Mouse (Mus musculus) hindbrain, embryonic 13.5 days (tissue): ENCODE measurements at regions not wholly inside any gene's neighbourhood (a gene's known extent, or its start where the extent isn't known, plus 50 kb on each side); places are given as distances from the start of the nearest gene placed in this dataset.

ENCODE experiments used
- ATAC-seq: fragments of 200-750 bp; cut with Nextera tagmentation; 2 replicates; pipeline ENCODE4 v1.8.0; 2017; ENCODE audit warnings: moderate TSS enrichment; ENCODE audit not compliant: low FRiP score
- H3K27ac ChIP-seq: fragments of 300-500 bp; sonication (generic); 2 replicates; pipeline ENCODE4 v1.5.1; 2015; ENCODE audit warnings: inconsistent platforms, mild to moderate bottlenecking, moderate library complexity
- H3K27me3 ChIP-seq: fragments of 300-500 bp; sonication (generic); 2 replicates; pipeline ENCODE4 v1.6.1; 2015; ENCODE audit warnings: mild to moderate bottlenecking, inconsistent platforms
- H3K36me3 ChIP-seq: fragments of 300-500 bp; sonication (generic); 2 replicates; pipeline ENCODE4 v1.6.1; 2015; ENCODE audit warnings: mild to moderate bottlenecking, inconsistent platforms
- H3K4me1 ChIP-seq: fragments of 300-500 bp; sonication (generic); replicated peaks from 2 replicates; pipeline ENCODE4 v1.6.1; 2015; ENCODE audit warnings: inconsistent platforms
- H3K4me2 ChIP-seq: fragments of 300-500 bp; sonication (generic); 2 replicates; pipeline ENCODE4 v1.6.1; 2015; ENCODE audit warnings: inconsistent platforms, mild to moderate bottlenecking, moderate library complexity
- H3K4me3 ChIP-seq: fragments of 300-500 bp; sonication (generic); 2 replicates; pipeline ENCODE4 v1.5.1; 2015; ENCODE audit warnings: mild to moderate bottlenecking, inconsistent platforms
- H3K9ac ChIP-seq: fragments of 300-500 bp; sonication (generic); 2 replicates; pipeline ENCODE4 v1.6.1; 2015; ENCODE audit warnings: mild to moderate bottlenecking, inconsistent platforms
- H3K9me3 ChIP-seq: fragments of 300-500 bp; sonication (generic); 2 replicates; pipeline ENCODE4 v1.6.1; 2016; ENCODE audit warnings: inconsistent platforms
- WGBS: fragments of 180-500 bp; shearing (Covaris S2); methylation state at CpG from one replicate; pipeline ENCODE4 v1.1.7; 2015; 5-methylcytosine and 5-hydroxymethylcytosine counted together

DNA sequence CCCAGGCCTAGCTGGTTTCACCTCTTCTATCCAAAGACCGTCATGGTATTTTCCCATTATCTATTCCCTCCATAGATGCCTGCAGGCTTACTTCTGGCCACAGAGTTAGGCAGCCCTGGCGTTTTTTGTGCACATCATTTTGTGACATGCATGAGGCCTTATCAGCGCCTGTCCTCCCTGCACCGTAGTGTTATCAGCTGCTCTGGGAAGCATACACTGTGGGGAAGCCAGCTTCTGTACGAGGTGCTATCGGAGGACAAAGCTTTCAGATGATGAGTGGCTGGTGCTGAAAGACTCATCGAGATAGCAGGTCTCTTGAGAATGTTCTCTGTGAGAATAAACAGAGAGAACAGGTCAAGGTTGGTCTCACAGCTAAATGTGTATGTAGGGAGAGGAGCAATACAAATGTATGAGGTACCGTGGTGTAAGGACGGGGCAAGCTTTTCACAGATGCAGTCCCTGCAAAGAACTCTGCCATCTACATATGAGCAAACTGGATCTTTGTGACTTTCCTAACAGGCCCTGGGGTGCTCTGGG is 190.0 kb upstream of the Tshz3 start:
- Histone ChIP-seq H3K9ac (no peak overlapping the region), H3K36me3 (no peaks in the 10 kb centered on the region), H3K4me3 (no peak overlapping the region), H3K4me2 (no peak overlapping the region), H3K4me1 (peaks cover 9% of the 10 kb centered on the region), H3K9me3 (no peaks in the 10 kb centered on the region), H3K27me3 (no peaks in the 10 kb centered on the region), H3K27ac (no peak overlapping the region)
- no peak for ATAC-seq
- 85% methylated on average over 9 of the region's 9 CpGs for WGBS

- Histone ChIP-seq H3K27me3 (0 out of 2 replicates have a peak, but pooled peaks cover 3% of the 10 kb centered on the region), H3K4me1 (no peaks in the 10 kb centered on the region), H3K9ac (no peak overlapping the region), H3K36me3 (no peaks in the 10 kb centered on the region), H3K4me3 (no peak overlapping the region), H3K9me3 (no peaks in the 10 kb centered on the region), H3K27ac (no peak overlapping the region), H3K4me2 (no peak overlapping the region)
- WGBS: 89% methylated on average over 3 of the region's 3 CpGs
- ATAC-seq: no peak
These were observed 184.2 kb upstream of the Tshz3 start for GRCm38 (mm10) chr7:36513680-36514079.

DNA sequence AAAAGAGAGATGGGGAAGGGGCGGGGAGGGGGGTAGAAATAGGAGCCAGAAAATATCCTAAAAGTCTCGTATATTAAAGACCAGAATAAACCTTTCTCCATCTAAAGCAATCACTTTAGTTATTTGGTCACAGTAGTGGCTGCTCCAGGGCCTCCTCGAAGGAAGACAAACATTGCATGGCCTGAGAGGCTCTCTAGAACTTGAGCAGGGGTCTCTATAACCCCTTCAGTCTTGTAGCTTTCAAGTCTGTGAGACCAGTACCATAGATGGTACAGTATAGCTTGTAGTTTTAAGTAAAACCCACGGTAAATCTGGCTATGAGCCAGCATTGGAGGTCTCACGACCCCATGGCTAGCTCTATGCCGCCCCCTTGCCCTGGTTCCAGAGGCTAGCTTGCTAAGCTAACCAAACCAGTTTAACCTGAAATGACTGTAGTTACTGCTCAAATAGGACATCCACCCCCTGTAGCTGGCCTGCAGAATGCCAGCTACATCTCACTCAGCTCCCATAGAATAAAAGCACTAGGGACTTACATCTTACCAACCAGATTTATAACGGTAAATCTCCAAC is 181.7 kb upstream of the Tshz3 start:
- H3K4me1 ChIP-seq: no peaks in the 10 kb centered on the region
- H3K4me2 ChIP-seq: no peak overlapping the region
- H3K9me3 ChIP-seq: no peaks in the 10 kb centered on the region
- no peak overlapping the region for H3K4me3 ChIP-seq
- H3K36me3 ChIP-seq: no peaks in the 10 kb centered on the region
- ATAC-seq: no peak
- no peak overlapping the region for H3K27ac ChIP-seq
- WGBS: 73% methylated on average over 7 of the region's 7 CpGs
- H3K9ac ChIP-seq: no peak overlapping the region
- H3K27me3 ChIP-seq: 0 out of 2 replicates have a peak, but pooled peaks cover 3% of the 10 kb centered on the region

GRCm38 (mm10) chr7:36519027-36519426 is 178.9 kb upstream of the Tshz3 start:
- H3K27ac ChIP-seq: no peak overlapping the region
- no peaks in the 10 kb centered on the region for H3K9me3 ChIP-seq
- H3K4me1 ChIP-seq: no peaks in the 10 kb centered on the region
- H3K36me3 ChIP-seq: no peaks in the 10 kb centered on the region
- no peak overlapping the region for H3K9ac ChIP-seq
- ATAC-seq: no peak
- WGBS: 88% methylated on average over 4 of the region's 4 CpGs
- H3K4me2 ChIP-seq: no peak overlapping the region
- no peak overlapping the region for H3K4me3 ChIP-seq
- H3K27me3 ChIP-seq: 0 out of 2 replicates have a peak, but pooled peaks cover 3% of the 10 kb centered on the region

GRCm38 (mm10) chr7:36522960-36523359 is 175.0 kb upstream of the Tshz3 start:
- no peak overlapping the region for H3K4me2 ChIP-seq
- WGBS: 75% methylated on average over 5 of the region's 5 CpGs
- no peaks in the 10 kb centered on the region for H3K36me3 ChIP-seq
- no peak for ATAC-seq
- H3K9ac ChIP-seq: no peak overlapping the region
- H3K4me3 ChIP-seq: no peak overlapping the region
- no peak overlapping the region for H3K27ac ChIP-seq
- H3K9me3 ChIP-seq: no peaks in the 10 kb centered on the region
- H3K27me3 ChIP-seq: 0 out of 2 replicates have a peak, but pooled peaks cover 2% of the 10 kb centered on the region
- H3K4me1 ChIP-seq: no peaks in the 10 kb centered on the region

DNA sequence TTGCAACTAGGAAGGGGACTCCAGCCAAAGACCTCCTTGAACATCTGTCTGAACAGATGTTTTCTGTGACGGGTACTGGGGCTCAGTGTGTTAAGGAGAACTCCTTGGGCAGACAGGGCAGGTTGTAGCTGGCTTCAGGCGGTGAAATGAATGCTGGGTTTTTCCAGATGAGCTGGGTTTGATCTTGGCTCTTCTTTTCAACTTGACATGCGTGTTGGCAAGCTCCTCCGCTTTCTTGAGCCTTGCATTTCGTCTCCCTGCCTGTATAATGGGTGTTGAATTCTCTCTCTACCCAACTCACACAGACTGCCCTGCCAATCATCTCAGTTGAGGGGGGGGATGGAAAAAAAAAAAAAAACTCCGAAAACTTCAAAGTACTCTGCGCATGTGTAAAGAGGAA is 171.8 kb upstream of the Tshz3 start:
- whole genome bisulfite sequencing: 78% methylated on average over 7 of the region's 7 CpGs

GRCm38 (mm10) chr7:36526692-36527091 is 171.2 kb upstream of the Tshz3 start:
- Histone ChIP-seq H3K9me3 (no peaks in the 10 kb centered on the region), H3K4me1 (peaks cover 18% of the 10 kb centered on the region), H3K27ac (no peak overlapping the region), H3K4me3 (no peak overlapping the region), H3K9ac (no peak overlapping the region), H3K27me3 (no peaks in the 10 kb centered on the region), H3K4me2 (no peak overlapping the region), H3K36me3 (no peaks in the 10 kb centered on the region)
- WGBS: 64% methylated on average over 3 of the region's 3 CpGs
- no peak for ATAC-seq

More for the DNA sequence above, 171.8 kb upstream of the Tshz3 start:
- H3K27me3 ChIP-seq: no peaks in the 10 kb centered on the region
- no peak overlapping the region for H3K4me3 ChIP-seq
- H3K9me3 ChIP-seq: no peaks in the 10 kb centered on the region
- no peak overlapping the region for H3K9ac ChIP-seq
- no peak overlapping the region for H3K4me2 ChIP-seq
- peaks cover 18% of the 10 kb centered on the region for H3K4me1 ChIP-seq
- H3K36me3 ChIP-seq: no peaks in the 10 kb centered on the region
- no peak overlapping the region for H3K27ac ChIP-seq
- ATAC-seq: no peak

DNA sequence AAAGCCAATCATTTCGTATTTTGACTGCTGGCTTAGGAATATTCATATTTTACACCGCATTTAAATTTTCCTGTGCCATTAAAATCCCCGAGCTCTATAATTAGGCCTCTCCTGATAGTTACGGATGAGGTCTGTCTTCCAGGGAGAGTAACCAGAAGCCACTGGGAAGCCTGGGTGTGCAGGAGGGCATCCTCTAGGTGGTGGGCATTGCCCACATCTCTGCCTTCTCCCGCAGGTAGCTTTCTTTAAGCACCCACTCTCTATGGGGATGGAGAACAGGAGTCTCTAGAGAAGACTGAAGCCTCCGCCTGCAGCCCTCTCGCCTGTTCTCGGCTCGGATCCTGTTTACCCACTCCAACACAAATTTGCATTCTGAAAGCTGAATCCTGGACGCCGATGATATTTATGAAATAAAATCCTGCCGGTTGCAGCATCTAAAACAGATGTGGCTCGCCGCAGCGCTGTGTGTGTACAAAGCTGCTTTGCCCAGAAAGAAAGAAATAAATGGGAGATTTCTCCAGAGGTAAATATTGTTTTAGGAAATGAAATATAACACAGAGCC is 168.3 kb upstream of the Tshz3 start:
- Histone ChIP-seq H3K4me3 (no peak overlapping the region), H3K27me3 (no peaks in the 10 kb centered on the region), H3K9ac (no peak overlapping the region), H3K4me2 (no peak overlapping the region), H3K4me1 (peaks cover 18% of the 10 kb centered on the region), H3K9me3 (no peaks in the 10 kb centered on the region), H3K36me3 (no peaks in the 10 kb centered on the region), H3K27ac (peak overlapping the region; percentile 2; the same call in 1 of the 2 replicates)
- 73% methylated on average over 15 of the region's 15 CpGs for WGBS
- ATAC-seq: no peak

- WGBS: 61% methylated on average over 1 of the region's 1 CpGs
- H3K27me3 ChIP-seq: no peaks in the 10 kb centered on the region
These were observed 166.4 kb upstream of the Tshz3 start for GRCm38 (mm10) chr7:36531559-36531958.

GRCm38 (mm10) chr7:36538111-36538510 is 159.8 kb upstream of the Tshz3 start:
- no peaks in the 10 kb centered on the region for H3K9me3 ChIP-seq
- H3K4me1 ChIP-seq: no peaks in the 10 kb centered on the region
- H3K27ac ChIP-seq: no peak overlapping the region
- no peak overlapping the region for H3K4me2 ChIP-seq
- no peak overlapping the region for H3K9ac ChIP-seq
- no peak overlapping the region for H3K4me3 ChIP-seq
- H3K36me3 ChIP-seq: no peaks in the 10 kb centered on the region
- 75% methylated on average over 11 of the region's 11 CpGs for WGBS
- H3K27me3 ChIP-seq: no peaks in the 10 kb centered on the region
- ATAC-seq: no peak

More at GRCm38 (mm10) chr7:36531559-36531958, 166.4 kb upstream of the Tshz3 start:
- Histone ChIP-seq H3K27ac (no peak overlapping the region), H3K4me2 (no peak overlapping the region), H3K4me1 (peaks cover 18% of the 10 kb centered on the region), H3K9ac (no peak overlapping the region), H3K9me3 (no peaks in the 10 kb centered on the region), H3K36me3 (no peaks in the 10 kb centered on the region), H3K4me3 (no peak overlapping the region)
- no peak for ATAC-seq

DNA sequence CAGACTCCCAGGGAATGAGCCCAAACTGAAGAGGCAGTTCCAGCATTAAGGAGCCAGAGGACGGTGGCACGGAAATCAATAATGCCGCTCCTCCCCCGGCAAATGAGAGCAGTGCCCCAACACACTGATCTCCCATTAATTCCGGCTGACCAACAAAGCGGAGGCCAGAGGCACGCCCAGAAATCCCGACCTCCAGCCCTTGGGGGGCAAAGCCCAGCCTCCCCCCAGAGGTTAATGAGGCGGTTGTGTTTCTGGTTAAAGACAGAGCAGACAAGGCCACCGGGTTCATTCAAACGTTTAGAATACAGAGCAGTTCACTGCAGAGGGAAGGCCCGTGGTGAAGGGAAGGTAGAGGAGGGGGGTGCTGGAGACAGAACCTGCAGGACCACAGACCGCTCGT is 149.9 kb upstream of the Tshz3 start:
- H3K36me3 ChIP-seq: no peaks in the 10 kb centered on the region
- 0 out of 2 replicates have a peak, but pooled peaks cover 10% of the 10 kb centered on the region for H3K27me3 ChIP-seq
- ATAC-seq: no peak
- H3K27ac ChIP-seq: no peak overlapping the region
- H3K4me2 ChIP-seq: peak overlapping the region; percentile 9; the same call in 1 of the 2 replicates
- H3K4me3 ChIP-seq: no peak overlapping the region
- H3K9ac ChIP-seq: no peak overlapping the region
- H3K4me1 ChIP-seq: peaks cover 15% of the 10 kb centered on the region; the same call in 1 of the 2 replicates
- WGBS: 15% methylated on average over 14 of the region's 14 CpGs
- no peaks in the 10 kb centered on the region for H3K9me3 ChIP-seq

GRCm38 (mm10) chr7:36548440-36548839 is 149.5 kb upstream of the Tshz3 start:
- Histone ChIP-seq H3K4me3 (no peak overlapping the region), H3K4me2 (no peak overlapping the region), H3K4me1 (peaks cover 16% of the 10 kb centered on the region; the same call in 1 of the 2 replicates), H3K9ac (no peak overlapping the region), H3K27me3 (0 out of 2 replicates have a peak, but pooled peaks cover 10% of the 10 kb centered on the region), H3K36me3 (no peaks in the 10 kb centered on the region), H3K27ac (no peak overlapping the region), H3K9me3 (no peaks in the 10 kb centered on the region)
- ATAC-seq: no peak
- 74% methylated on average over 5 of the region's 5 CpGs for WGBS

- Histone ChIP-seq H3K9me3 (no peaks in the 10 kb centered on the region), H3K4me3 (no peak overlapping the region), H3K36me3 (no peaks in the 10 kb centered on the region), H3K9ac (no peak overlapping the region), H3K4me2 (no peak overlapping the region), H3K27ac (no peak overlapping the region), H3K27me3 (no peaks in the 10 kb centered on the region), H3K4me1 (no peaks in the 10 kb centered on the region)
- 89% methylated on average over 2 of the region's 2 CpGs for WGBS
- ATAC-seq: no peak
These were observed 126.9 kb upstream of the Tshz3 start for GRCm38 (mm10) chr7:36571061-36571460.
